Mouse (Mus musculus) stomach, embryonic 14.5 days (tissue): ENCODE results near the gene Krtap10-10. TPM values are rescaled to one million over a fixed set of nuclear protein-coding genes. Genes with fewer than 3 reads are reported as not detected.

Experiments
- ATAC-seq: fragments of 200-750 bp; cut with Nextera tagmentation; 2 replicates; pipeline ENCODE4 v1.8.0; 2017; ENCODE audit warnings: low read depth, moderate TSS enrichment; ENCODE audit not compliant: insufficient number of reproducible peaks, insufficient read depth, low FRiP score
- H3K27ac ChIP-seq: fragments of 300-500 bp; sonication (generic); 2 replicates; pipeline ENCODE4 v1.5.1; 2014; ENCODE audit warnings: mild to moderate bottlenecking, low read length, moderate library complexity, mixed read lengths
- H3K27me3 ChIP-seq: fragments of 300-500 bp; sonication (generic); 2 replicates; pipeline ENCODE4 v1.6.1; 2014; ENCODE audit warnings: low read length, control low read depth, mixed read lengths; ENCODE audit not compliant: control insufficient read depth, insufficient read depth
- H3K36me3 ChIP-seq: fragments of 300-500 bp; sonication (generic); 2 replicates; pipeline ENCODE4 v1.6.1; 2014; ENCODE audit warnings: mild to moderate bottlenecking, control low read depth, low read length, moderate library complexity, mixed read lengths; ENCODE audit not compliant: control insufficient read depth, insufficient read depth
- H3K4me1 ChIP-seq: fragments of 300-500 bp; sonication (generic); 2 replicates; pipeline ENCODE4 v1.6.1; 2014; ENCODE audit warnings: low read length, control low read depth, mixed read lengths; ENCODE audit not compliant: control insufficient read depth, insufficient read depth
- H3K4me2 ChIP-seq: fragments of 300-500 bp; sonication (generic); replicated peaks from 2 replicates; pipeline ENCODE4 v1.6.1; 2014; ENCODE audit warnings: low read depth, low read length, control low read depth
- H3K4me3 ChIP-seq: fragments of 300-500 bp; sonication (generic); 2 replicates; pipeline ENCODE4 v1.5.1; 2014; ENCODE audit warnings: low read depth, low read length, control low read depth
- H3K9ac ChIP-seq: fragments of 300-500 bp; sonication (generic); replicated peaks from 2 replicates; pipeline ENCODE4 v1.6.1; 2014; ENCODE audit warnings: low read depth, mild to moderate bottlenecking, control low read depth, low read length, moderate library complexity, mixed read lengths
- H3K9me3 ChIP-seq: fragments of 300-500 bp; sonication (generic); 2 replicates; pipeline ENCODE4 v1.6.1; 2016; ENCODE audit warnings: low read depth, low read length, control low read depth; ENCODE audit not compliant: control insufficient read depth
- WGBS: fragments of 180-500 bp; shearing (Covaris S2); extraction: QIAGEN DNeasy Blood & Tissue Kit; methylation state at CpG from one replicate; pipeline ENCODE4 v1.1.7; 2014; 5-methylcytosine and 5-hydroxymethylcytosine counted together
- polyA plus RNA-seq: library from polyadenylated mRNA; unstranded; fragments of >200 nt; fragmentation: Nextera tagmentation; extraction: Ambion mirVana; gene quantifications from 2 replicates; pipeline ENCODE4 v1.2.1, GENCODE M21; 2014

The Krtap10-10 gene
- polyA plus RNA-seq, 1 experiment from 2014 or later, result not detected

DNA sequence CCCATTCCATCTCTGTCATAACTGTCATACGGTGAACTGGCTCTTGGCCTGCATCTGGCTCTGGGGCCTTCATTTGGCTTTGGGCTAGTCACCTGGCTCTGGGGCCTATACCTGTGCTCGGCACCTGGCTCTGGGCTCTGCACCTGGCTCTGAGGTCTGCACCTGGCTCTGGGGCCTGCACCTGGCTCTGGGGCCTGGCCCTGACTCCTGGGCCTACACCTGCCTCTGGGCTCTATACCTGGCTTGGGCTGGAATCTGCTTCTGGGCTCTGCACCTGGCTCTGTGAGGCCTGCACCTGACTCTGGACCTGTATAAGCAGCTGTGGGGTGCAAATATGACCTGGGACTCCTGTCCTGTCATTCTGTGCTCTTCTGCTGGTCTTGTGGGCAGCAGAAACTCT, 11.8 kb downstream of the Krtap10-10 start:
- no peak overlapping the region for H3K9ac ChIP-seq
- no peak overlapping the region for H3K4me3 ChIP-seq
- no peaks in the 10 kb centered on the region for H3K4me1 ChIP-seq
- peaks cover 6% of the 10 kb centered on the region; the same call in 1 of the 2 replicates for H3K9me3 ChIP-seq
- H3K36me3 ChIP-seq, result no peaks in the 10 kb centered on the region
- no peak for ATAC-seq
- no peak overlapping the region for H3K27ac ChIP-seq
- H3K27me3 ChIP-seq, result no peaks in the 10 kb centered on the region
- H3K4me2 ChIP-seq, result no peak overlapping the region
- 85% methylated on average over 2 of the region's 2 CpGs for WGBS

DNA sequence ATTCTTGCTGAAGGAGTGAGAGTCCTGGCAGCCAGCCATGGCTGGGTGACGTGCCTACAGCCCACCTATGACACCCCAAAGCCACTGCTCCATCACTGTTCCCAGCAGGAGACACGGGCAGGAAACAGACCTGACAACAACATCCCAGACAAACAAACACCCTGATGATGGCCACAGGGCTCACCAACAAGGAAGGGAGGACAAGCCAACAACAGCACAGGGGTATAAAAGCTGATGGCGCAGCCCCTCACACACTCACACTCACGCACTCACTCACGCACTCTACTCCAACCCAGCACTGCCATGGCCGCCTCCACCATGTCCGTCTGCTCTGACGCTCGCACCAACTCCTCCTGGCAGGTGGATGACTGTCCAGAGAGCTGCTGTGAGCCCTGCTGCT, 16.8 kb downstream of the Krtap10-10 start, which contains the start of gene Gm10318:
Gene Gm10318 (plus strand): TSS at position 301 of the 400 bp plus-strand sequence.
- H3K9me3 ChIP-seq, result no peaks in the 10 kb centered on the region
- H3K4me1 ChIP-seq, result no peaks in the 10 kb centered on the region
- no peaks in the 10 kb centered on the region for H3K27me3 ChIP-seq
- H3K4me2 ChIP-seq, result no peak within 1 kb of the TSS
- no peaks in the 10 kb centered on the region for H3K36me3 ChIP-seq
- H3K4me3 ChIP-seq, result no peak within 1 kb of the TSS
- H3K27ac ChIP-seq, result no peak within 1 kb of the TSS
- no peak for ATAC-seq
- H3K9ac ChIP-seq, result no peak within 1 kb of the TSS
- 63% methylated on average over 9 of the region's 9 CpGs for WGBS

DNA sequence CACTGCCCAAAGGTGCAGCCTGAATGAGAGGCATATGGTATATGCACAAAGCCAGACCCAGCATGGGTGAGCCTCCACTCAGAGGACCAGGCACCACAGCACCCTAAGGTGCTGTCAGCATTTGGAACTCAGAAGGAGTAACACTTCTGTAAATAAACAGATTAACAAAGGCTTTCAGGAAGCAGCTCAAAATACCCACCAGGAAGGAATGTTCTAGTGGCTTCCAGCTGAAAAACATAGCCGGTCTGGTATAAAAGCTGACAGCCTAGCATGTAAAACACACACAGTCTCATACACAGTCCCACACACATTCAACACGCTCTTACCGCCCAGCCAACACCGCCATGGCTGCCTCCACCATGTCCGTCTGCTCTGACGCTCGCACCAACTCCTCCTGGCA, 25.9 kb downstream of the Krtap10-10 start, which contains the start of gene Gm3285:
Gene Gm3285 (plus strand): TSS at position 301 of the 400 bp plus-strand sequence.
- no peaks in the 10 kb centered on the region for H3K36me3 ChIP-seq
- no peak for ATAC-seq
- no peak within 1 kb of the TSS for H3K4me3 ChIP-seq
- no peak within 1 kb of the TSS for H3K4me2 ChIP-seq
- H3K9ac ChIP-seq, result no peak within 1 kb of the TSS
- no peak within 1 kb of the TSS for H3K27ac ChIP-seq
- 48% methylated on average over 7 of the region's 7 CpGs for WGBS
- no peaks in the 10 kb centered on the region for H3K9me3 ChIP-seq
- H3K27me3 ChIP-seq, result no peaks in the 10 kb centered on the region
- 0 out of 2 replicates have a peak, but pooled peaks cover 2% of the 10 kb centered on the region for H3K4me1 ChIP-seq

DNA sequence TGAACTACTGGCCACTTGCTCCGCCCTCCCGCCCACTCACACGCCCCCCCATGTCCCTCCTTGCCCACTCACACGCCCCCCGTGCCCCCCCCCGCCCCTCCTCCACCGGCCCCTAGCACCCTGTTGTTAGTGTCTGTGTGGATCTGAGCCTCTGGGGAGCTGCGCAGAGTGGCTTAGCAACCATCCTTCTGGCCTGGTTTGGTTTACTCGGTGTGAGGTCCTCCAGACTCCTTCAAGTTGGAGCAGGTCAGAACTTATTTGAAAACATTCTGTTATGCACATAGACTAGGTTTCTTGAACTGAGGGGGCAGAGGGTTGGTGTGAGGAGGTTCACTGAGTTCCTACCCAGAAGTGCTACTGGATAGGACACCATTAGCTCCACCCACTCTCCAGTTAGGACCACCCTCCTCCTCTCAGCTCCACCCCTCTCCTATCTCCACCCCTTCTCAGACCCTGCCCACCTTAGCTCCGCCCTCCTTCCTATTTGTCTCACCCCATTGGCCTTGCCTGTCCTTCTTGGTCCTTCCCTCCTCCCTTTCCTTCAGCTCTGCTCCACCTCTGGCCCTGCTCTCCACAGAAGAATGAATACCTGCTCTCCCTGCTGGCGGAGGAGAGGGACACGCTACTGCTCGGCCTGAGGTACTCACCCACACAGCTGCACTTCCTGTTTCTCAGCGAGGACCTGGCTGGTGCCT, 28.5 kb downstream of the Krtap10-10 start:
- no peak overlapping the region for H3K9ac ChIP-seq
- H3K36me3 ChIP-seq, result no peaks in the 10 kb centered on the region
- peak; percentile 89 for ATAC-seq
- no peak overlapping the region; the same call in 1 of the 2 replicates for H3K27ac ChIP-seq
- peak overlapping the region; percentile 3; the same call in 1 of the 2 replicates for H3K4me3 ChIP-seq
- WGBS, result 30% methylated on average over 14 of the region's 14 CpGs
- H3K9me3 ChIP-seq, result no peaks in the 10 kb centered on the region
- no peaks in the 10 kb centered on the region for H3K27me3 ChIP-seq
- peak overlapping the region; percentile 31 for H3K4me2 ChIP-seq
- 0 out of 2 replicates have a peak, but pooled peaks cover 2% of the 10 kb centered on the region for H3K4me1 ChIP-seq

DNA sequence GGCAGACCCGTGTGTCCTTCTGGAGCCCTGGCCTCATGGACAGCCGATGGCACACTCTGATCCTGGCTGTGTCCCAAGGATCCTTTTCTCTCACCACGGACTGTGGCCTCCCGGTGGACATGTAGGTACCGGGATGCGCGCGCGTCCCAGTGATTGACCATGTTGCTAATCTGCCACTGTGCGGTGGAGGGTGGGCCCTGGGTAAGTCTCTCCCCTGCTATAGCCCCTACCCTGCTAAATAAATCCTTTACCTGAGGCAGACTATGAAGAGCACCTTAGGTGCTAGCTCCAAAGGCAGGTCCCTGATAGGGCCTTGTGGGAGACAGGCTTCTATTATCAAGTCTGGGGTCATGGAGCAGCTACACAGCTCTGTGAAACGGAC, 29.0 kb downstream of the Krtap10-10 start:
- 34% methylated on average over 11 of the region's 11 CpGs for WGBS
- peak; percentile 2; the same call in 1 of the 2 replicates for ATAC-seq

DNA sequence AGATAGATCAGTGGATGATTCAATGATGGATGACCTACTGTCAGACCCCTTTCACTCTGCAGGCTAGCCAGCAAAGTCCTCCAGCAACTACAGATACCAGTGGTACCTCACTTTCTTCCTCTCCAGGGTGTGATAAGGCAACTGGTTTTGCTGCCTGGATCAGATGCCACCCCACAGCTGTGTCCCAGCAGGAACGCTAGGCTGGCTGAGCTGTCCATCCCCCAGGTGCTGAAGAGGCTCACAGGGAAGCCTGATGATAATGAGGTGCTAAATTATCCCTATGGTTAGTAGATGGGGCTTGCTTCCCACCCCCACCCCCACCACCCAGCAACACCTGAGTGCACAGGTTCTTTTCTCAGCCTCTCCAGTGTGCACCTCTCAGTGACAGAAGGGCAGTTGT, 31.8 kb downstream of the Krtap10-10 start:
- Histone ChIP-seq H3K4me2 (no peak overlapping the region), H3K4me3 (no peak overlapping the region), H3K27me3 (no peaks in the 10 kb centered on the region), H3K27ac (no peak overlapping the region), H3K4me1 (0 out of 2 replicates have a peak, but pooled peaks cover 2% of the 10 kb centered on the region), H3K9me3 (no peaks in the 10 kb centered on the region), H3K9ac (no peak overlapping the region), H3K36me3 (no peaks in the 10 kb centered on the region)
- 25% methylated on average over 1 of the region's 1 CpGs for WGBS
- no peak for ATAC-seq

More for the DNA sequence above, 29.0 kb downstream of the Krtap10-10 start:
- Histone ChIP-seq H3K4me2 (peak overlapping the region; percentile 31), H3K27me3 (no peaks in the 10 kb centered on the region), H3K27ac (no peak overlapping the region), H3K9me3 (no peaks in the 10 kb centered on the region), H3K4me1 (0 out of 2 replicates have a peak, but pooled peaks cover 2% of the 10 kb centered on the region), H3K4me3 (peak overlapping the region; percentile 3; the same call in 1 of the 2 replicates), H3K36me3 (no peaks in the 10 kb centered on the region), H3K9ac (no peak overlapping the region)

DNA sequence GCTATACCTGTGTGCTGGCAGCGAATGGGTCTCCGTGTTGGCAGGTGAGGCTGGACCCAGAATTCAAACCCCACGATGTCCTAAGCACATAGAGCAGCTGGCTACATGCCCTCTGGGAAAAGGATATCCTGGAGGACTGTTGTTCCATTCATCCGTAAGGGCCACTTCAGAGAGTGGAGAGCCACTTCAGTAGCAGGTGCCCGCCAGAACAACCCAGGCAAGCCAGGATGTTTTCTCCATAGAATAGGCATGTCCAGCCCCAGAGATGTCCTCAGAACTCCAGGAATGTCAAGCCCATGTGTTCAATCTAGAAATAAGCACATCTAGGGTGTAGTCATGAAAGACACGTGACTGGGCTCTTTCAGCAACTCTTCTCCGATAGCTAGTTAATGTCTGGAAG, 33.9 kb downstream of the Krtap10-10 start:
- H3K27ac ChIP-seq, result no peak overlapping the region
- 88% methylated on average over 7 of the region's 7 CpGs for WGBS
- H3K9ac ChIP-seq, result no peak overlapping the region
- no peaks in the 10 kb centered on the region for H3K9me3 ChIP-seq
- no peak overlapping the region for H3K4me2 ChIP-seq
- no peak overlapping the region for H3K4me3 ChIP-seq
- no peaks in the 10 kb centered on the region for H3K36me3 ChIP-seq
- H3K4me1 ChIP-seq, result no peaks in the 10 kb centered on the region
- ATAC-seq, result no peak
- H3K27me3 ChIP-seq, result no peaks in the 10 kb centered on the region

DNA sequence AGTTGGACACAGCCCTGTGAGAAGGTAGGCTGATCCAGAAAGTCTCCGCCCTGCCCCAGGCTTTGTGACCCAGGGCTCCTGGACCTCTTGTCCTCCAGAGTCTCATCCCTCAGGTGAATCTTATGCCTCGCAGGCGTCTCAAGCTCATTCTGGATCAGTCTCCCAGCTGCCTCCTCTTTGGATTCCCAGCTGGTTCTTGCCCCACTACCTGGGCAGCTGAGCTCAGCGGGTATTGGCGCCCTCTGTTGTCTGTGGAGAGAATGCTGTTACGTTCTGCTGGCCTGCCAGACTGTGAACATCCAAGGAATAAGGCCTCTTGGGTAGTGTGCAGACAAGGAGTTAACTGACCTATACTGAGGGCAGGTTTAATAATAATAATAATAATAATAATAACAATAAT, 43.2 kb downstream of the Krtap10-10 start:
- Histone ChIP-seq H3K4me3 (no peak overlapping the region), H3K27ac (no peak overlapping the region), H3K4me2 (no peak overlapping the region), H3K27me3 (no peaks in the 10 kb centered on the region), H3K9ac (no peak overlapping the region), H3K36me3 (no peaks in the 10 kb centered on the region), H3K9me3 (no peaks in the 10 kb centered on the region), H3K4me1 (no peaks in the 10 kb centered on the region)
- no peak for ATAC-seq
- WGBS, result 68% methylated on average over 6 of the region's 6 CpGs
